Mouse (Mus musculus): ENCODE measurements around the gene Pde4b. TPM values are rescaled to one million over a fixed set of nuclear protein-coding genes. Genes with fewer than 3 reads are reported as not detected.

Pde4b gene
- total RNA-seq, 2 experiments from 2014 or later = 116 to 134 TPM

GRCm38 (mm10) chr4:102579051-102579450 lies 491.7 kb downstream of the Pde4b start:
- intact Hi-C loops (cut with DNase I) = no loop called here
- DNase-seq (ENCODE audit: low spot score in 2 of 2) = no peak

- DNase-seq (ENCODE audit: low spot score in 2 of 2) = no peak
- intact Hi-C loops (cut with DNase I) = no loop called here
Measured at GRCm38 (mm10) chr4:102579746-102580145, 492.4 kb downstream of the Pde4b start.

- intact Hi-C loops (cut with DNase I) = no loop called here
Measured at GRCm38 (mm10) chr4:102582165-102582749, 494.9 kb downstream of the Pde4b start.

GRCm38 (mm10) chr4:102582963-102583362 lies 495.6 kb downstream of the Pde4b start:
- intact Hi-C loops (cut with DNase I) = no loop called here
- DNase-seq (ENCODE audit: low spot score in 2 of 2) = no peak

More at GRCm38 (mm10) chr4:102582165-102582749, 494.9 kb downstream of the Pde4b start:
- no peak for DNase-seq (ENCODE audit: low spot score in 2 of 2)

- DNase-seq (ENCODE audit: low spot score in 2 of 2) = no peak
- intact Hi-C loops (cut with DNase I) = no loop called here
Measured at GRCm38 (mm10) chr4:102583469-102583868, 496.1 kb downstream of the Pde4b start.

- intact Hi-C loops (cut with DNase I) = no loop called here
- peak in 1 of 2 experiments; percentile 17 for DNase-seq (ENCODE audit: low spot score in 2 of 2)
Measured at GRCm38 (mm10) chr4:102584601-102585265, 497.4 kb downstream of the Pde4b start.

GRCm38 (mm10) chr4:102585541-102585940 lies 498.2 kb downstream of the Pde4b start:
- intact Hi-C loops (cut with DNase I) = no loop called here
- no peak for DNase-seq (ENCODE audit: low spot score in 2 of 2)

GRCm38 (mm10) chr4:102586787-102587186 lies 499.4 kb downstream of the Pde4b start:
- no peak for DNase-seq (ENCODE audit: low spot score in 2 of 2)

GRCm38 (mm10) chr4:102588668-102589455 lies 501.5 kb downstream of the Pde4b start:
- peak; percentile 76 to 82 for DNase-seq (ENCODE audit: low spot score in 2 of 2)
- intact Hi-C loops (cut with DNase I) = no loop called here

More at GRCm38 (mm10) chr4:102586787-102587186, 499.4 kb downstream of the Pde4b start:
- intact Hi-C loops (cut with DNase I) = no loop called here

GRCm38 (mm10) chr4:102589537-102590031 lies 502.2 kb downstream of the Pde4b start:
- DNase-seq (ENCODE audit: low spot score in 2 of 2) = peak; percentile 57 to 80
- intact Hi-C loops (cut with DNase I) = loop anchor here (1.0 kb wide), 1 partner anchor 78 kb away; no protein-coding TSS in a partner anchor

GRCm38 (mm10) chr4:102591798-102592197 lies 504.5 kb downstream of the Pde4b start:
- peak; percentile 56 to 73 for DNase-seq (ENCODE audit: low spot score in 2 of 2)
- intact Hi-C loops (cut with DNase I) = loop anchor here (2.0 kb wide), 1 partner anchor 47 kb away; no protein-coding TSS in a partner anchor

GRCm38 (mm10) chr4:102592541-102592940 lies 505.2 kb downstream of the Pde4b start:
- intact Hi-C loops (cut with DNase I) = loop anchor here (2.0 kb wide), 1 partner anchor 48 kb away; no protein-coding TSS in a partner anchor
- peak in 1 of 2 experiments; percentile 30 for DNase-seq (ENCODE audit: low spot score in 2 of 2)

GRCm38 (mm10) chr4:102593631-102594030 lies 506.3 kb downstream of the Pde4b start:
- intact Hi-C loops (cut with DNase I) = loop anchor here (2.0 kb wide), 1 partner anchor 49 kb away; no protein-coding TSS in a partner anchor

GRCm38 (mm10) chr4:102594506-102594905 lies 507.2 kb downstream of the Pde4b start:
- no peak for DNase-seq (ENCODE audit: low spot score in 2 of 2)
- intact Hi-C loops (cut with DNase I) = no loop called here

More at GRCm38 (mm10) chr4:102593631-102594030, 506.3 kb downstream of the Pde4b start:
- DNase-seq (ENCODE audit: low spot score in 2 of 2) = peak in 1 of 2 experiments; percentile 60

- intact Hi-C loops (cut with DNase I) = no loop called here
Measured at GRCm38 (mm10) chr4:102603968-102604367, 516.6 kb downstream of the Pde4b start.

GRCm38 (mm10) chr4:102605231-102605630 lies 517.9 kb downstream of the Pde4b start:
- DNase-seq (ENCODE audit: low spot score in 2 of 2) = no peak
- intact Hi-C loops (cut with DNase I) = no loop called here

More at GRCm38 (mm10) chr4:102603968-102604367, 516.6 kb downstream of the Pde4b start:
- no peak for DNase-seq (ENCODE audit: low spot score in 2 of 2)

- intact Hi-C loops (cut with DNase I) = no loop called here
Measured at GRCm38 (mm10) chr4:102605722-102606341, 518.5 kb downstream of the Pde4b start.

GRCm38 (mm10) chr4:102606825-102607224 lies 519.5 kb downstream of the Pde4b start:
- DNase-seq (ENCODE audit: low spot score in 2 of 2) = no peak
- intact Hi-C loops (cut with DNase I) = no loop called here

More at GRCm38 (mm10) chr4:102605722-102606341, 518.5 kb downstream of the Pde4b start:
- no peak for DNase-seq (ENCODE audit: low spot score in 2 of 2)

GRCm38 (mm10) chr4:102607744-102608416 lies 520.5 kb downstream of the Pde4b start:
- peak in 1 of 2 experiments; percentile 81 for DNase-seq (ENCODE audit: low spot score in 2 of 2)
- intact Hi-C loops (cut with DNase I) = no loop called here
